Mouse (Mus musculus) naive thymus-derived CD4-positive, alpha-beta T cell, adult 2 months (primary cell): ENCODE results near the gene CN725425.

Experiments used
- DNase-seq: peaks from one replicate; pipeline ENCODE4 v3.0.0-alpha.2; 2011; ENCODE audit warnings: low read depth

CN725425 gene

DNA sequence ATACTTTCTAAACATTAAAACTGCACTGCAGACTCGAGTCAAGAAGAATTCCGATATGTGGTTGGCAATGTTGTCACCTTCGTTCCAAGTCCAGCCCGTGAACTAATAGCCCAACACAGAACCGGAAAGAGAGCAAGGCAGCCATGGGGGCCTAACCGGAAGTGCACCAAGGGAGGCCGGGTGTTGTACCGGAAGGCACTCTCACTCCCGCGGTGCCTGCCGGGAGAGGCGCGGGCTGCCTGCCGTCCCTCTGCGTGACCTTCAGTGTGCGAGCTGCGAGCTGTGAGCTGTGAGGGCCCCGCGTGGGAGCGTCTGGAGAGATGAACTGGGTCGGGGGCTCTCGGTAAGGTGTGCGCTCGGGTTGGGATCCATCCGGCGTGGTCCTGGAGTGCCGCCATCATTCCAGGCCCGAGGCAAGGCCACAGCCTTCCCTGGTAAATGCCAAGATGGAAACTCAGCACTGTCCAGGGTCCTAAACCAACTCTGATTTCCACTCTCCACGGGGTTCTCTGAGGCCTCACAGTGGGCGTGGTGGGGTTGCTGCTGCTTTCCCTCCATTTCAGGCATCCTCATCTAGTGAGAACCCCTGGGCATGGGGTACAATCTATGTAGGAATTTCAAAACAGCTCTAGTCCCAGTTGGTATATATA is at the start of gene CN725425:
CN725425 (plus strand) TSS at position 239 of the 650 bp plus-strand sequence.
- DNase-seq = no peak

DNA sequence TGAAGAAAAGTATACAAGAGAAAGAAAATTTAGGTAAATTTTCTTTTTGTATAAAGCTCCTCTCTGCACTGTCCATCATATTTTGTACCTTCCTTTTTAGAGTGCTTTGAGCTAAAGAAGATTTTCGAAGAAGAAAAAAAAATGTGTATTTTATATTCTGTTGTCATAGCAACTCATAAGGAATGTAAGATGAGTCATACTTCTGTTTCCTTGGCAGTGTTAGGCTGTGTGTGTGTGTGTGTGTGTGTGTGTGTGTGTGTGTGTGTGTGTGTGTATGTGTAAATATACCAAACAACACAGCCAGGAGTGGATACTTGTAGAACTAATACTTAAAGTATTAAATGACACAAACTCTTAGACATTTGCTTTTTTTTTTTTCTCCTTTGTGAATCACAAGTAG is 46.7 kb upstream of the CN725425 start:
- no peak for DNase-seq

DNA sequence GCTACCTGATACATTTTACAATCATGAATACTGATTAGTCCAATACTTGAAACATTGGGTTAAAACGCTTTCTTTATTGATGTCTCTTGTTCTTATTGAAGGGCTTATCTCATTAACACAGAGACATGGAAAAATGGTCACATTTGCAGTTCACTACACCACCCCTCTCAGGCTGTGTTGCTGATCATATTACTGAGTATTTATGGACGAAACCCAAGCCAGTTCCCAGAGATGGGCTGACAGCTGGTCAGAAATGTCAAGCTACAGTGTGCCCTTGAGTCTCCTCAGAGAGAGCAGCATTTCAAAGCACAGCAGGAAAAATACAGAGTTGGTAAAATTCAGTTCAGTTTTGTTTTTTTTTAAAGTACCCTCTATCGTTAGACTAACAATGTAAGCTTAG is 46.0 kb upstream of the CN725425 start:
- no peak for DNase-seq

DNA sequence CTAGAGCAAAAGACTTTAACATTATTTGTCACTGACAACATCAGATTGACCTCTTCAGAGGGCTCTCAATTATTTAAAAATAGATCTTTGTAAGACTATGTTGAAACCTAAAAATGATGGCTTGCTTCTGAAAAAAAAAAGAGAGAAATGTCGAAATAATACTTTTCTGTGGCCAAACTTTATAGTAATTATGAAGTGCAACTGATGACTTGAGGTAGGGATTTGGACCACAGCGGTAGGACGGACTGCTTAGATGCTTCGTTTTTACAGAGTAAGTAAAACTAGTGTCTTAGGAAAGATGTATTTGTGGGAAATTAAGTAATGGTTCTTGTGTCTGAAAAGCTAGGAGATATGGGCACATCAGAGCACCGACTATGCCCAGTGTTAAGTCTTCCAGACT is 38.1 kb upstream of the CN725425 start:
- no peak for DNase-seq

DNA sequence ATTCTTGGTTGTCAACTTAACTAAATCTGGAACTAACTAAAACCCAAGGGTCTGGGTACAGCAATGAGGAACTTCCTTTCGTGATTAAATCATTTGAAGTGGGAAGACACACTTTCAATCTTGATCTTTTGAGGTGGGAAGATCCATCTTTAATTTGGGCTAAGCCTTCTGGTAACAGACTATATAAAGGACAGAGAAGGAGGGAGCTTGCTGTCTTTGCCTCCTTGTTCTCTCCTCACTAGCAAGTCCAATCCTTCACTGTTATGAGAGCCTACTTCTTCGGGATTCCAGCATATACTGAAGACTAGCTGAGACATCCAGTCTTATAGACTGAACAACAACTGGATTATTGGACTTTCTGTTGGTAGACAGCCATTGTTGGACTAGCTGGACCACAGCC is 35.8 kb upstream of the CN725425 start:
- no peak for DNase-seq

DNA sequence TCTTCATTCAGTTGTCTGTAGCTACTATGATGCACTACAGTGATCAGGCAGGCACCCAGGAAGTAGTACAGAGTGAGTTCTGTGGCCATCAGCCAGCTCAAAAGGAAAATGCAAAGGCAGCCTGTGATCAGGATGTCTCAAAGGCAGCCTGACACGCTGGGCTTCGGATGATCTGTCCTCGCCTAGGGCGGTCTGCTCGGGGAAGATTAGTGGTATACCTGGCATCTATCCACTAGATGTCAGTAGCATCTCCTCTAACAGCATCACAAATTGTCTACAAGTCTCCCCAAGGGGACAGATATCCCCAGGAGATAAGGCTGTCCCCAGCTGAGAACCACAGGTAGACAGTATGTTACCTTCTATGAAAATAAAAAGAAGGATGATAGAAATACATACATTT is 34.3 kb upstream of the CN725425 start:
- peak; percentile 27 for DNase-seq

DNA sequence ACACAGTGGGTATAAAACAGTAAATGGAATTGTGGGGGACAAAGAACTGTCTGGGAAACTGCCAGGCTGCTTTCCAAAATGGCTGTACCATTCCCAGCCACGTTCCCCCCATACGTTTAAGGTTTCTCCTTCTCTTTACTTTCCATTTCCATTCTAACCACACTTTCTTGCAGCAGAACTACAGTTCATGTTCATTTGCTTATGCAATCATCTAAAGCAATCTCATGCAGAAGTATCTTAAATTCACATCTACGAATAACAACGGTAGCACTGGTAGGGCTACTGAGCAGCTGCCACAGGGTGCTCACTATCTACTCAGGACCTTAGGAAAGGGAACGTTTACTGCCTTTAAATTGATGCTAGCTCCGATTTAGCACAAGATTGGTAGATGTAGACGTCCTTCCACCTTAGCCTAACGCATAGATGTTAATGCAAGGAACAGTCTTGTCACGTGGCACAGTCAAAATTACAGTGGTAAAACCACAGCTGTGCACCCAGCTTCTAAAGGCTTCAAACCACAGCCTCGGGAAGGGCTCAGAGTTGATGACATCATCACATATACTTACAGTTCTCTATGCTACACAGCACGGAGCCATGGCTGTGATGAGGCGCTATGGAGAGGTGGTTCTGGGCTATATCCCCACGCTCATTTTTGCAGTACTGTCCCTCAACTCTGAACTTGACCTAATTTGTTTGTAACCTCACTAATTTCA is 31.3 kb upstream of the CN725425 start:
- peak; percentile 39 for DNase-seq

DNA sequence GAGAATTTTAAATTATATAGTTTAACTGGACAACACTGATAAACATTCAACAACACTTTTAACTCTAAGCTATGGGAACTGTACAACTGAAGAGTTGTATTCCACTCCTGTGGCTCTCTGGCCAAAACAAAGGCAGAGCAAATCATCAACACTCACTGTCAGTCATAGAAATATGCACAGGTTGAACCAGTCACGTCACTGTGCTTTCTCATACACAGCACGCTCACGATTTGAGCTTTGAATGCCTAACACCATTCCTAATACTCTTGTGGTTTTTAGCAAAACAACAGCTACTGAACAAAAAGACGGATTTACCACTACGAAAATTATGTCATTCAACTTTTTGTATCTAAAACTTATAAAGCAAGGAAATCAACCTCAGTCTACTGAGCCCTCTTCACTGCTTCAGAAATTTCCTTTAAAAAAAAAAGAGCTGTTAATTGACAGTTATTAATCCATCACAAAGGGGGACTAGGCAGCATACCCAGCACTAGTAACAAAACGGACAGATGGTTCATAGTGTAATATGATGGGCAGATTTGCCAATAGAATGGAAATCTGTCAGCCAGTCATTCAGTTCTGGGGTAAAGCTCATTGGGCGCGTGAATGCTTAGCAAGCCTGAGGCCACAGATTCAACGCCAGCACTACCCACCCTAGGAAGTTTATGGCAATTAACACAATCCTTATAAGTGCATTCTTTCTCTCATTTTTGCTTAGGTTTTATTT is 28.5 kb upstream of the CN725425 start:
- no peak for DNase-seq

DNA sequence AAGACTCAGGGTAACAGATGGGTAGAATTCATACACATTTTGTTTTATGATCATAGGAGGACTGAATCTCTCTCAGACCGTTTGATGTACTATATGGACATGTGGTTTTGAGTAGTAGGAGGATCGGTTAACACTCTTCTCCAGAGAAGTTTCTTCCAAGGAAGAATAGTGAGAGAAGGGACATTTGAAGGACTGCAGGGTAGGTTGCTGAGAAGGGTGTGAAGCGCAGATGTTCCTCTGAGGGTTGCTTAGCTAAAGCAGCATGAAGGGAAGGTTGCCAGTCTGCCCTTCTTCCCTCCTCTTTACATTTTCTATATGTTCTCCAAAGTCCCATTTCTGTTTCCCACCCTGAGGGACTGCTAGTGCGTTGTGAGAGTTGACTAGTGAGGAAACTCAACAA is 28.0 kb upstream of the CN725425 start:
- no peak for DNase-seq

DNA sequence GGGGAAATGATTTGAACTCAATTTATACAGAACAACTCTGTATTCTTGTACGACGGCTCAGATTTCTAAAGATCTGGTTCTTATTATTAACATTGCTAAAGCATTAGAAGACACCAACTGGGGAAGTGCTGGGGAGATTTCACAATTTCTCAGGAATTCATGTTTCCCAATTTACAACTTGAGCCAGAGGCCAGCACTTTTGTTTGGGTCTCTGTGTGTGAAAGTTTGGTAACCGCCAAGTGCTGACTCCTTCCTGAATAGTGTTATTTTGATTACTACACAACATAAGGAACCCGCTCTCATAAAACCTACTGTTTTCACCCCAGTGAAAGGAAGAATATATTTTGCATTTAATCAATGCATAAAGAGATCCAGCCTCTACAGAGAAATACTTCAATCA is 27.1 kb upstream of the CN725425 start:
- DNase-seq = no peak

DNA sequence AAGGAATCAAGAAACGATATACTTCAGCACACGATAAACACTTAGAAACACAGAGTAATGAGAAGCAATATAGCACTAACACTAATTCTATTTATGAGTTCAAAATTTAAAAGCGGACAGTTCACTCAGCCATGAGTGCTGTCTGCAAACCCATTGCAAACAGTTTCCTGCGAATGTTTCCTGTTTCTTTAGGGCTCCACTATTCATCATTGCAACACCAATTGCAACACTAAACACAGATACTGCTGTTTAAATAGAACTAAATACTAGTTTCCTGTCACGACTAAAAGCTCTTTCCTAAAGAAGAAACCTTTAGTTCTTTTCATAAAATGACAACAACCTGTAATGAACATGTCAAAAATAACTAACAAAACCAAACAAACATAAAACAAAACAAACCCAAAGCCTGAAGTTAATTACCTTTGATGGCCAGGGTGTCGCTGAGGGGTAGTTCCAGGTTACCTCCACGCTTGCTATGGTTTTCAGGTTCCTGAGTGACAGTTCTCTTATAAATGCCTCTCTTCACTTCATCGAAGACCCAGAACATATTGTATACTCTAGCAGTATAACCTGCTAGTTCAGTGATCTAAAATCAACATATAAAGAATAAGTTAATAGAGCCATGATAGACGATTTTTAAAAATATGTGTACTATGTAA is 20.5 kb upstream of the CN725425 start:
- DNase-seq = no peak

DNA sequence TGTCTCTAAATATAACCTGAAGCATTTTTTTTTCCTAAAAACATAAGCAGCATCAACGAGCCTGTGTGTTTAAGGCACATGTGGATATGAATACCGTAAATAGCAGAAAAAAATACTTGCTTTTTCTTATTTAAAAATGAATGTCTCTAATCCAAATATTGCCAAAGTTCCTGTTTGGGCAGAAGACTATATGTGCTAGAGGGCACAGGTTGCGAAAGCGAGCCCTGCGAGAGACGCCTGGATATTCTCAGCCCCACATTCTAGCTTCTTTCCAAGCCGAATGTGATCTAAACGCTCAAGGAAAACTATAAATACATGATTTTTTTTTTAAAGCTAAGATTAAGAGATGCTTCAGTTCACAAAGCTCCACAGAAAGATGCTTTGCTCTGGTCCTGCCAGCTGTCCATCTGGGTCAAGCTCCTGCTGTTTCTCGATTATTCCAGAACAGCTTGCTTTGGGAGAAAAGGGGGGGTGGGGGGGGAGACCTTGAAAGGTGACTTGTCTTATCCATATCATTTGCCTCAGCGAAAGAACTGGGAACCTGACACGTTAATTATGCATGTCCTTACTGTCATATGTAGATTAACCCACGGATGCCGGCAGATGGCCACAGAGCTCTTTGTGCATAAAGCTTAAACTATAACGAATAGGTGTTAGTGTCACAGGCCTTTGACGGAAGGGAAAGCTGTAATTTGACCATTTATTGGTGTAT is 19.2 kb upstream of the CN725425 start:
- DNase-seq = no peak

DNA sequence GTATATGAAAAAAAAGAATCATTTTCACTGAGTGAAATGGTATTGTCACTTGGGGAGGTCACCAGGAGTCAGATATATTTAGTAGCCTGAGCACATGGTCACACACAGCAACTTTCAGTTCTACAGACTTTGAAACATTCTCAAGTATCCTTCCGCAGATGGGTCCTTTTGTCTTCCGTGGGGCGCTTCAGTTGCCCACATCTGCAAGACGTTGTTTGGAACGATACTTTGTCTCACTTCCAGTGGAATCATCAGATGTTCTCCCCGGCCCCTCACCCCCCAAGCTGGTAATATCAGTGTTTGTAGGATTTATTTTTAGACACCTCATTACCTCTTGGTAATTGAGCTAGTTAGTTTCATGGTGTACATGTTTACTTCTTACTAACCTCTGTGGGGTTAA is 12.9 kb upstream of the CN725425 start:
- no peak for DNase-seq

DNA sequence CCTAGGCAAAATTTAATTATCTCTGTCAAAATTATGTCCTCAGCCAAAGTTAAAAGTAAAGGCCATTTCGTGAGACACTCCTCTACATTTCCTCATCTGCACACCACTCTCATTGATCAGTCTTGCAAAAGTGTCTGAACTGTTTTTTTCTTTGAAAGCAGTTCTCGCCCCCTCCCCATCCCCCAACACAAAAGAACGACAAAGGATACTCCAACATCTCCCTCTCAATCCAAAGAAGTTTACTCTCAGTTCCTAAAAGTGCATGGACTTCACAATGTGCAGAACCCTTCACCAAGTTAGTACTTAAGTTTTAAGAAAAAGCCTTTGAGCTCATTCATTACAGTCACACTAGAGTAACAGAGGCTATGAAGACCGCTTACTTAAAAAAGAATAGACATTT is 9.3 kb upstream of the CN725425 start:
- DNase-seq = no peak

DNA sequence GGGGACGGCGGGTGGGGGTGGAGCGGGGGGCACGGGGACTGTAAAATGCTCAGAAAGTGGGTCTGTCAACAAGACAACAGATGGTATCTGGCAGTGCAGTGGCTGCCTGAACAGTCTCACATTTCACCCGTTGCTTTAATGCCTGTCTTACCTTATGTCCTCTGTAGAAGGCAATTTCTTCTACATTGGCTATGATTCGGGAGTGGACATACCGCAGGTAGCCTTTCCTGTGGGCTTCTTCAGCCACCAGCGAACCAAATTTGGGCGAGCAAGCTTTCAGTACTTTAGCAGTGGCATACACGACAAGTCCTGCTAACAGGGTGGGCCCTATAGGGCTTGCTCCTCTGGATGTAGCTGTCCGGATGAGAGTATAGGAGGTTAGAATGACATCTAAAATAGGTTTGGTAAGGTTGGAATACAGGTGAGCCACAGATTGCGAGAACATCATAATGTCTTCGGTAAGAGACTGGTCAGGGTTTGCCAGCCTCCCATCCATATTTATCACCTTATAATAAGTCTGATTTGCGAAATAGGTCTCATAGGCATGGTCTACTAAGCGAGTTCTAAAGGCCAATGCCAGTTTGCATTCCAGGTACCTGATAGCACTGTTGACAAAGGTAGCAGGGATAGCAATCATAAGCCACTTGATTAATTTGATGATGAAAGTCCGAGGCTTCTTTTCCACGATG is 8.6 kb upstream of the CN725425 start:
- no peak for DNase-seq

DNA sequence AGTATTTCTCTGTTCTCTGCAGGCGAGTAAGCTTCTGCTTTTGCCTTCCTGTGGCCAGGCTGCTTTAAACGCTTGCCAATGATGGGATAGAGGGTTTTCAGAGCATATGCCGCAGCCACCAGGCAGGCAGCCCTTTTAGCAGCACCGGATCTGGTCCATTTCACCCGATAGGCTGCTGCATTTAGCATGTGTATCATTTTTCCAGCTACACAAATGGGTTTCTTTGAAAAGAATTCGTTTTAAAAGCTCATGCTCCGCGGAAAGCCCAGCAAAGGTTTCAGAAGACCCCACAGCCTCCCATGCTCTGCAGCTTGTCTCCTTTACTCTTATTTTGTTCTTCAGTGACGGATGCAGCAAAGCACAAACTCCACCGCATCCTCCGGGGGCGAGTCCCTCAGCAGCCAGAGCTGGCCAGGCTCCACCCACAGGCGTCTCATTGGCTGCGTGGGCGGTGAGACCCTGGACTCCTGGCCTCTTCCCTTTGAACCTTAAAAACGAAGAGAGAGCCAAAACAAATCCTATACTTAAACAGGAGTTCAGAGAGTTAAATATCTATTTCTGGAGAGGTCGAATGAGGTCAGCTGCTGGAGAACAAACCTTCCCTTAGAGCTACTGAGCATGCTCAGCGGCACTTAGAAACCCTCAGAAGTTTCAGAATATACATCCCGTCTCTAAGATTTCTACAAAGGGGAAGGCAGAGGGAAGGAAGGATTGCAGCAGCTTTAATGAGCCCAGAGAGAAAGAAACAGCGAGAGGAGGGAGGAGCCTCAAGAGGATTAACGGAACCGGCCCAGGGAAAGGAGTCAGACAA is 7.7 kb upstream of the CN725425 start, which contains the start of gene Abcd2:
Abcd2 (minus strand) TSS at position 388 of the 811 bp plus-strand sequence.
- DNase-seq = peak; percentile 18

DNA sequence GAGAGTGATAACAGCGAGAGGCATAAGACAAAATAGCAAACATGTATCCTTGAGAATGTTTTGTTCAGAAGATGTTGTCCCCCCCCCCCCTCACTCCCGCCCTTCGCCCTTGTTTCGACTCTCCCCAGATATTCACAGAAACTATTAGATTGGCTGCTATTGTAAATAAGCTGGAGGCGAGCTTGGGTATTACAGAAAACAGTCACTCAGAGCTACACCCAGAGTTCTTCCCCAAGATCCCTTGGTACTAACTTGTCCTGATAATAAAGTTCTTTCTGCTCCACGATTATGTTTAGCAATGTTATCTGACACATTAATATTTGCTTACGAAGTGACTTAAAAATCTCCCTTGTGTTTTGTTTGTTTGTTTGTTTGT is 7.1 kb upstream of the CN725425 start:
- DNase-seq = no peak

DNA sequence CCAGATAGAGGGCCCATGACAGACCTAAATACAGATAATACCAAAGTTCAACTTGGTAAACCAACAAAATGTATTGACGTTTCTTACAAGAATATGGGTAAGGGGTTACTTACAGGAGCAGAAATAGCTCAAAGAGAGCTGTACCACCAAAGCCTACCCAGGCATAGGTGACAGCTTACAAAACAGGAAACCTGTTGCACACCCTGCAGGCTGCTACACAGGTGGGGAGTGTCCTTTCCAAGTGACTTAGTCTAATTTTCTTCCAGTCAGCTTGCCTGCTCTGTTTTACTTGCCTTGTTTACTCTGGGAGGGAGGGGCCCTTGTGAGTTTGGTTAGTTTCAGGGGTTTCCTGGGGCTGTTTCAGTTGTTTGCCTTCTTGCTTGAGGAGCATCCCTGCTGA is 1.5 kb downstream of the CN725425 start:
- no peak for DNase-seq

DNA sequence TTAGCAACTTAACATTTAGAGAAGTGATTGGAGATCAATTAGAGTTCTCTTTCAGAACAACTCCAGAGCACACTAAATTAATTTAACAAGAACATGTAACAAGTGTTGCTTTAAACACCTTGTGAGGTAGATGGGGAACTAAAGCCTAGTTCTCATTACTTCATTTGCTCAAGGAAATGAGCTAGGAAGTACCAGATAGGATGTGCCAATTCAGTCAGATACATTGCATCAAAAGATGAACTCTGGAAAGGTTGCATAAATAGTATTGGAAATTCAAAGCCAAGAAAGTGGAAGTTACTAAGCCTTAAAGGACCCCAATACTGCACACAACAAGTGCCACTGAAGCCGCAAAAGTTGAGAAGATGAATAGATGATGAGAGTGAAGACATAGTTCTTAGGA is 3.2 kb downstream of the CN725425 start:
- DNase-seq = no peak

DNA sequence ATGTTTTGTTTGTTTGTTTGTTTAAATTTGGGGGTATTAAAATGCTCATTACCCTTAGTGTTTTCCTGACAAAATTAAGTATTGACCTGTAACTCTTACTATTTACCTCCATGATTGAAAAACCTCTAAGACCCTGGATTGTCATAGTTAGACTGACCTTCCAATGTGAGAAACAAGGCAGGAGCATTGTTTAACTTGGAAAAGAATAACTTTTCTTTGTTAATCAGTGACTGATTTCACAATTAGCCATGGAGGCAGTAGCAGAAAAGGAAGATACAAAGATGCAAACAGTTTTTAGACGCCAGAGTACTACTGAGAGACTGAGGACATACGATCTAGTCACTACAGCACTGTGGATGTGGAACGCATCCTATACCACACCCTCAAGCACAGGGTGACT is 4.2 kb downstream of the CN725425 start:
- no peak for DNase-seq

DNA sequence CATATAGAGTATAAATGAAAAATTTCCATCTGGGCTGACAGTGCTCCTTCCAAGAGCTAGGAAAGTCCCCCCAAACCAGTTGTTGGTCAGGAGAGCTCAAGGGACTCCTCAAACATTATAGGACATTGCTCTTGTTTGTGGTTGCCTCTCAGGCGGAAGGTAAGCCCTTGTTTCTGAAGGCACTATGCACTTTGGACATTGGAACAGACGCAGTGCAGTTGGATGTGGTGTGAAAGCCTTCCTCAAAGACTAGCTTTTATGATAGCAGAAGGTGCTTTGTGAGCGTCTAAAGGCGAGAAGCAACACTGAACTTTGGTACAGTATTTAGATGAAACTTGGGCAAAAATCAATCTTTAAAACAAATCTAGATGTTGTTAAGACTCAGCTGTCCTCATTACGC is 7.2 kb downstream of the CN725425 start:
- no peak for DNase-seq
